Mouse (Mus musculus): Measurements from ENCODE around the gene Npas3.

Gene Npas3

DNA sequence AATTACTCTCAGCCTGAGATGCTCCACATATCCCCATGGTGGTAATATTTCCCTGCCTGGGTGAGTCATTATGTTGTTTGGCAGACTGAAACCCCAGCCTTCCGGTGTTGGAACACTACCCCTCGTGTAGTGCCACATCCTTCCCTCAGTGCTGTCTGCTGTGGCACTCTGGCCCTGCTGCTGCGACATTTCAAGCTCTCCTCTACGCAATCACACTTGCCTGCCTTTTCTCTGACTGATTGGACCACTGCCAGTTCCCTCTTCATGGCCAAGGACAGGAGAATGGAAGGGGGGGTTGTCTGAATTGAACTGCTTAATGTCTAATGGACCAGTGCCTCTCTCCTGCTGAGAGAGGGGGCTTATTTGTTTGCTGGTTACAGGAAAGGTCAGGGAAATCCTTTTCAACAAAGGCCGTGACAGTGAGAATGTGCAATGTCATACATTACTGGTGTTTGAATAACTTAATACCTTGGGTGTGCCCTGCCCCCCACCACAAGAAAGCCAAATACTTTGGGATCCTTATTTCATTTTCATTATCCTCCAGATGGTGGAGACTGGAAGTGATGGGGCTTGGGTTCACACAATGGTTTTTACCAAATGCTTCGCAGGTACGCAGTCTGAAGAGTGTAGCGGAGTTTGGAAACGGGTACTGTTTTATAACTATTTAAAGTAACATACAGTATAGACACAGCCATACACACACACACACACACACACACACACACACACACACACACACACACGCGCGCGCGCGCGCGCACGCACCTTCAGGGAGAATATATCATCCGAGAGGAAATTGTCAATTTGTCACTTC is 339.4 kb downstream of the Npas3 start:
- no peak for DNase-seq (ENCODE audit: low spot score)

DNA sequence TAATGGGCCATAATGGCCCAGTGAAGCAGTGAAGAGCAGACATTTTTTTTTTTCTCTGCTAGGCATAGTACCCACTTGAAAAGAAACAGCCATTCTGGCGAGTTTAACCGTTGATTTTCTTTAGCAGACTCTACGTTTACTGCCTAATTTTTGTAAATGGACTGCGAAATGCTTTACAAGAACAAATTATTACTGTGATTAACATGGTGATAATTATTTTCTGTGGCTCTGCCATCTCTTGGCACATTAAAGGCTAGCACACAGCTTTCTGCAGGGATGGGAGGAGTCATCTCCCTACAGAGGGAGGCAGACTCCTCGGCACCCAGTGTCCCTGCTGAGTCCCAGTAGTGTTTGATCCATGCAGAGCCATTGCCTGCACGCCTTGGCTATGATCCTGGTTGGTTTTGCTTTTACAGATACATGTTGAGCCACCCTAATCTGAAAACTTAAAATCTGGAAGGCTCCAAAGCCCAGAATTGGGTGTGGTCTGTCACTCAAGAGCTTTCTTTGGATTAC is 341.0 kb downstream of the Npas3 start:
- no peak for DNase-seq (ENCODE audit: low spot score)

DNA sequence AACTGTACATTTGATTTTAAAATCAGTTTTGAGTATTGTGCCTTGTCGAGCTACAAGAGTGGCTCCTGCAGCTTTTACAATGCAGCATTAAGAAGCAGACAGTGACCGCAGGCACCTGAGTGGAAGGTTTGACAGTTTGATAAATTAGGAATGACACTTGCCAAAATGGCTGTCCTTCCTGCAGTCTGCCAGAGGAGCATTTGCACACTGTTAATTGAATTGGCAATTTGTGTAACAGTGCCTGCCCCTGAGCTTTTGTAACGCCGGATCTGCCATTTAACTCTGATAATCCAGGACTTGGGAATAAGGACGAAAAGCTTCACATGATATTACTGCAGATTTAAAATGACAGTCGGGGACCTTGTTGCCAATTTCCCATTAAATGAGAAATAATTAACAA is 357.2 kb downstream of the Npas3 start:
- no peak for DNase-seq (ENCODE audit: low spot score)

DNA sequence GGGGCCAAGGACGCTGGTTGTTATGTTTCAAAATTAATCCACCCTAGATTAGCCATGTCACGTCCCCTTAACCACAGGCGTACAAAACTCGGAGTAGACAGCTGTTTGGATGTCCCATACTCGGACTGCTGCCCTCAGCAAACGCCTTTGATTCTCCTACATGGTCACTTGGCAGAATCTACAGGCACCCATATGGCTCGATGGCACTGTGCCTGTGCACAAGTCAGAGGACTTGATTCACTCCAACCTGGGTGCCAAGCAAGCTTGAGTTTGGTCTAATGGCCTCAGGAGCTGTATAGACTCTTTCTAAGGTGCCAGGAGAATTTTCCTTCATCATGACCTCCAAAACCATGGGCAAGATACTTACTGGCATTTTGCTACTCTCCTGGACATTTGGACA is 363.6 kb downstream of the Npas3 start:
- DNase-seq (ENCODE audit: low spot score): no peak

DNA sequence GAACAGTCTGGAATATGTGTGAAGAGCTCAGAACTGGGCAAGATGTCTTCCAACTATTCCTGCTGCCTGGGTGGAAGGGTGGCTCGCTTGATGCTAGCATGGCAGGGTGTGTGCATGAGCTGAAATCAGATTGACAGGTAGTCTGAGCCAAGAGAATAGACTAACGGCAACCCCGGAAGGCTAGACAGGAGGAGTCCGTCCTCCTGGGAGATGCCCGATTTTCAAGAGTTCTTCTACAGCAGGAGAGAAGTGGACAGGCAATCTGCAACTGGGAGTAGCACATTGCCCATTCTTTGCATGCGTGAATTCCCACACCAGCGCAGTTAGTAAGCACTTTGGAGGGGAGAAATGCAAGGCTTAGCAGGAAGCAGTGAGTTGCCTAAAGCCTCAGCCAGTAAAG is 372.8 kb downstream of the Npas3 start:
- DNase-seq (ENCODE audit: low spot score): no peak

DNA sequence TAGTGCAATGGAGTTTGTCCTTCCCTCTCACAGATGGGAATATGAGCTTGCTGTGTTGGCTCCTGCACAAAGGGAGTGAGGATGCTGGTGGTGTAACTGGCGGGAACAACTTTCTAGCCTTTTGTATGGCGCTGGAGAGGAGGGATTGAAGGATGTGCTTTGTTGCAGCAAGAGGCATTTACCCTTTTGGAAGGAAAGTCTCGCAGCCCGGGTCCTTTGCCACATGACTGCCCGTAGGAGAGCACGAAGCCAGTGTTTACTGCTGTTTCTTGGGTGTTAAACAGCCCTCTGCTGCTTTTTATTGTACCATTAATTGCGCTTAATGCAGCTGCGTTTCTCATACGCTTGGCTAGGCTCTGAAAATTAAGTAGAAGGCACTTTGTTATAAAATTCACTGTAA is 375.3 kb downstream of the Npas3 start:
- DNase-seq (ENCODE audit: low spot score): no peak

DNA sequence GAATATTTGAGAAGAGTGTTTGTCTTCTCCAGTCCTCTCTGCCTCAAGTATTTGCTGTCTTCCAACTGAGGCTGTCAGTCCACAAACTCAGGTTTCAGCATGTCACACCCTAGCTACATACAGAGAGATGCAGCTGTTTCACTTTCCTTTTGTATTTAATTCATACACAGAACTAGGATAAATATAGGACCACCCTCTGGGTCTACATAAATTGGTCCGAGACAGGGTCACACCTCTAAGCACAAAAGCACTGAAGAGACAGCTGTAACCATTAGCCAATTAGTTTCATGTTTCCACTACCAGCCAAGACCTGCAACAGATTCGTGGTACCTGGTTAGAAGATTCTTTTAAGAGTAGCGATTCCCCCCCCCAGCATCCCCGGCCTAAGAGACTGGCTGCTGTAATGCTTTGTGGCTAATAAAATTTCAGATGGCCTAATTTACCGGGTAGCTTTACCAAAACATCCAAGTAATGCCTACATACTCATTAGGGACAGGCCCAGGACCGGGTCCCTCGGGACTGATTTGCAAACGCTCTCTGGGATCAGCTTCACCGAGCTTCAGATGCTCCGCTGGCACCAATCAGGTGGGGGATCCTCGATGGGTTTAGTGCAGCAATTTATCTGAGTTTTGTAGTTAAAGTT is 376.0 kb downstream of the Npas3 start:
- DNase-seq (ENCODE audit: low spot score): no peak

DNA sequence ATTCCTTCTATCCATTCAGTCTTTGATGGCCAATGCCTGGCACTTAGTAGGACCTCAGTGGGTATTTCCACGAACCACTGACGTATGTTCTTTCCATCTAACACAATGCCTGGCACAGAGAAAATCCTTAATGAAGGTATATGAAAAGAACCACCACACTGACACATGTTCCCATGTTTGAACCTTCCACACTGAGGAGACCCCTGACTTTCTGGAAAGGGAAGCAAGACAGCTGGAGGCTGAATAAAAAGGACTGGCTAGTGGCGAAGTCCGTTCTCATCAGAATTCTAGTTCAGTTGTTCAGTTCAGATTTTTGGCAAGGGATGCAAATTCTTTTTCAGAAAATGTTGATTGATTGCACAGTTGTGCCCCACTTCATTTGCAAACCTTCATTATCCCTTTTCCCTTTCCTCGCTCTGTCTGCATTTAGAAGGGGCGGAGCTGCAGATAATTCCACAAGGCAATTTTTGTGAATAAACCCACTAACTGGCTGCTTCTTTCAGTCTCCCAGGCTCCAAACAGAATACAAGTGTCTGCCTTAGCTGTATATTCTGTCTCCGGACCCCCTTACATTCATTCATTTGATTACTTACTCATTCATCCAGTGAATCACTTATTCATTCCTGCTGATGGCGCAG is 381.1 kb downstream of the Npas3 start:
- DNase-seq (ENCODE audit: low spot score): no peak

DNA sequence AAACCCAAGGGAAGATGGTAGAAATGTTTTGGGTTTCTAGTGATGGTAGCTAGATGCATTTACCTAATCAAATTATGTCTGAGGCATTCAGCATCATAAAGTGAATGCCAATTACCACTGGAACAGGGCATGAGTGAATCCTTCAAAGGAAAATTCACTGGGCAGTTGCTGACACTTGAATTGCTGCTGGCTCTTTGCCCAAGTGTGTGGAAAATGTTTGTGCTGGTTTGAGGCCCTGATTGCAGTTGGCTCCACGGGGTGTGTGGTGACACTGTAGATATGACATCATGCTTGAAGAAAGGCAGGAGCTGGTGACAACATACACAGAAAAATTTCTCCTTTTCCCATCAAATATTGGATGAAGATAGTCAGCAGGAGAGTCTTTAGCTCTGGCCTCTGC is 382.1 kb downstream of the Npas3 start:
- DNase-seq (ENCODE audit: low spot score): no peak

DNA sequence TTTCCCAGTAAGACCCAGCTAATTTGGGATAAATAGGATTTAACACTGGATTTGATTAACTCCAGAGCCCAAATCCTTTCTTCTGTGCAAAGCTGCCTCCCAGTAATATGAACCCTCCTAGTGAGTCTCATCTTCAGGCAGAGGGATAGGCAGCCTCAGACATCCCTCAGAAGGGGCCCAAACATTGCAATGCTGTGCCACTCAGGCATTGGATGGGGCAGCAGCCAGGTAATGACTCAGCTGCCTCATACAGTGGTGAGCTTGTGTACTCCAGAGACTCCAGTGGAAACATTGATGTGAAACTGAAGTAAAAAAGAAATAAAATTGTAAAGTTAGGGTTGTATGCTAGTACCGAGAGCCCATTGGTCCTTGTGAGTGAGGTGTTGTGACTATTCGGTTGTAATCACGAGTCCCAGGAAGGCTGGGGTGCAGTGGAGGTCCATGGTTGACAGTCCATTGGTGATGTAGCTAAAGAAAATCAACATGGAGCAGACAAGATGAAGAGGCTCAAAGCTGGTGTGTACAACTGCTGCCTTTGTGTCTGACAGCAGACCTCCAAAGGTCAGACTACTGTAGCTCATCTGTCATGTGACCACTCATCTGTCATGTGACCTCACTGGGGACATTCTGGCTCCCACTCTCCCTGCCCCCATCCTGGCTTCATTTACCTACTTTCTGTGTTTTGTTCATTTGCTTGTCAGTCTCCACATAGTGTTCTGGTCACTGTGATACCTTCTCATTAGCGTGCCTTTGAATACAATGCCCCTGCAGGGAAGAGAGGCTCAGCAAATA is 383.0 kb downstream of the Npas3 start:
- no peak for DNase-seq (ENCODE audit: low spot score)

DNA sequence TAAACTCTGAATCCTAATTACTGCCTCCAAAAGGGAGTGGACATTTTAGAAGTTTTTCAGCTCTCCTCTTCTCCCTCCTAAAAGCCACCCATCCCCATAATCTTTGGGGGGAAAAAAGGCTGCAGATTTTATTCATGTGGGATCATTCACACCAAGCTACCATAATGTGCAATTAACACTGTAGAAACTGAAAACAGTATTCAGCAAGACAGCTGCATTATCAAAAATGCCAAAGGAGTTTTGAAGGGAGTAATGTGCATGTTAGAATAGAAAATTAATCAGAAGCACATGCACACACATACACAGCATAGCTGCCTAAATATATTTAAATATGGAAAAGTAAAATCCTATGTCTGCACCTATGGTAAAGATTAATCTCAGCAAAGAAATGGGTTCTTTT is 390.1 kb downstream of the Npas3 start:
- DNase-seq (ENCODE audit: low spot score): no peak

DNA sequence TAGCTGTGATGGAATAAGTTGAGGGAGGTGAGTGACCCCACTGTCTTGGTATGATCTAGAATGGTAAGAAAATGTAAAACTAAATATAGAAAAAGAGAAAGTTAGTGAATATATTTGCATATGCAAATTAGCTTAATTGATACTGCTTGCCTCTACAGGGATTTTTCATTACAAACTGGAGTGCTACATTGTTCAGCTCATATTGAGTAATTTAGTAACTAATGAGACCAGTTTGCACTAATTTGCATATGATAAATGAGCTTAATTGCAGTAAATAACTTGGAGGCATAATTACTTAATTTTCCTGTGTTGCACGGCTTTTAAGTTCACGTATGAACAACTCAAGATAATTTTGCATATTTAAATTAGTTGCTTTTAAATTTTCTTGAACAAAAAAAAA is 398.8 kb downstream of the Npas3 start:
- DNase-seq (ENCODE audit: low spot score): no peak

DNA sequence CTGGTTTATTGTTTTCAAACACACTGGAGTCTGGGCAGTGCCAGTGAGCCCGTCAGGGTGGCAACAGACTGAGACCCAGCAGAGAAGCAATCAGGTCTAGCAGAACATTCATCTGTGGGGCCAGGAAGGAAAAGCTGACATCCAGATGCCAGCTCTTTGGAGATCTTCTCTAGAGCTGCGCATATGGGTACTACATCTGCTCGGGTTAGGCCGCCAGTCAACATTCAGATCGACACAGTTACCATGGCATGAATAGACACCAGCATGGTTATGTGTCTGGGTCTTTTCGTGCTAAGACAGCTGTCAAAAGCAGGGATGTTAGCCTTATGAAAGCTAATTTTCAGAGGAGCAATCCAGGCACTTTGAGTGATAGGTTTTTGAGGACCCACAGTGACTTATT is 407.8 kb downstream of the Npas3 start:
- no peak for DNase-seq (ENCODE audit: low spot score)

DNA sequence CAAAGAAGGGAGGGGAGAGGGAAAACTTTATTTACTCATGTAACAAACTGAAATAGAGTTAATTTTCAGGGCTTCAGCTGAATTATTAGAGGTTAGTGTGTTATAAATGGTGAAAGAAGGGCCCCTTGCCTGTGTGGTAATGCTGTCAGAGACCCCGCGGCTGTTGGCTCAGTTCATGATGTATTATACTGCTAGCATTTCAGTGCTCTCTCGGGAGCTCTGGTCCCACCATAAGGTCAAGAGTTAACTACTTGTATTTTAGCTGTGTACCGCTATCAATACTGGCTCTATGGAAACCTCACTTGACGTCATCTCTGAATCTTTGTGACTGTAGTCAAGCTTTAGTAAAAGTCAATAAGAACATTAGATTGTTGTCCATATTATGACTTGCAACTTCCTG is 415.6 kb downstream of the Npas3 start:
- DNase-seq (ENCODE audit: low spot score): no peak

DNA sequence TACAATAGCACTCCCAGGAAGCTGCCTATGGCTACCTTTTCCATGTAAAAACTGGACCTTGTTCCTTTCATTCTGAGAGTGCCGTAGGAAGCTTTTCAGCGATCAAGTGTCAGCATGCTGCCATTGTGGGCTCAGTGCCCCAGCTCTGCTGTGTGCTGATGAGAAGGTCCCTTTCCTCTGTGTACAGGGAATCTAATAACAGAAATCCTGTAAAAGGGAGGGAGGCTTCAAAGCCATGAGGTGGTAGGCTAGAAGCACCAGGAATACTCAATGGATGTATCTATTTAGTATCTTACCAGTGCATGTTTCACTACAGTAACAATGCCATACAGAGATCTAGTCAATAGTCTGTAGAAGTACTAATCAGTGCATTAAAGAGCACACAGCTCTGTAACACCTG is 423.4 kb downstream of the Npas3 start:
- no peak for DNase-seq (ENCODE audit: low spot score)

DNA sequence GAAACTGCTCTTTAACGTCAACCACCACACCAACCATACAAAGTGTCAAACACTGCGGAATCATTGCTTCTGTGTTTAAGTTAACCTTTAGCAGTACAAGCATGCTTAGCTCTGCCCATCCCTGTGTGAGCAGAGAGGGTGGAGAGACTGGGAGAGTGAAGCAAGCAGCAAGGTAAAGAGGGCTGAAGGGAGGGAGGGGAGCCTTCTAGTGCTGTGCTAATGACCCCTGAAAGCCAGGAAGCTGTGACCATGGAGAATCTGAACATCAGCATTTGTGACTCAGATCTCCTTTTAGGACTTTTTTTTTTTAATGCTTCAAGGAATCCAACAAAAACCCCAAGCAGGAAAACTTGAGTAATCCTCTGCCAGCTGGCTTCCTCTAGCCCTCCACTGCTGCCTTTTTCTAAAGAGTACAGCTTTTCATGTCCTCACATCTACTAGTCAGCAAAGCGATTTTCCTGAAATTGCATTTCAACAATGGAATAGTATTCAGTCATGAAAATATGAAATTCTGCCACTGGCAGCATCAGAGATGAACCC is 428.7 kb downstream of the Npas3 start:
- no peak for DNase-seq (ENCODE audit: low spot score)

DNA sequence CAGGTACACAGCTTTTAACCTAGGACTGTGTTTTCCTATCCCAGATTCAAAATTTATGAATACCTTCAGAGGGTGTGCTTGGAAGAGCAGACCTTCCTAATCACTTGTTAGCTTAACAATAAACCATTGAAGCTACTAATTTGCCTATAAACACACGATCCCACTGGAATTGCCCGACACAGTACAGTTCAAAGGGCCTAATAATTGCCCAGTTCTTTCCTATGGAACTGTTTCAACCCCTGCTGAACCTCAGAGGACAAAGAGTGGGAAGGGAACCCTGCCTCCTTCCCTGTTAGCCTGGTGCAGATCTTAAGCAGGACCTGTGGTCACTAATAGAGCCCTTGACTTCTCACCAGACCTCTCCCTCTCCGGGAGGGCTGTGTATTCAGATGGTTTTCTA is 429.7 kb downstream of the Npas3 start:
- DNase-seq (ENCODE audit: low spot score): no peak

DNA sequence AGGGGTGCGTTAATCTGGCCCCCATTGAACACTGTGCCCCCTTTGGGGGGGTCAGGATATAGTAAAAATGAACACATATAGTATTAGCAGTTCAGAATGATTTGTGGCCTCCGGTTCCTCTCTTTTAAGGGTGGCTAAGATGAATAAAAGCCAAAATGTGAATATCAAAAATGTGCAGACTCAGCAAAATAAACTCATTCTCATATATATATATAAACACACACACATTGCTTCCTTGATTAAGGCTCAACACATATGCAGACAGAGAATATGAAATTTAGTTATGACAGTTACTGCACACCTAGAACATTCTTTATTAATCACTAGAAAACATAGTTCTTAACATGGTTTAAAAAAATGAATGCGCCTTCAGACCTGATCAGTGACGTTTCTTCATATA is 430.7 kb downstream of the Npas3 start:
- DNase-seq (ENCODE audit: low spot score): no peak

DNA sequence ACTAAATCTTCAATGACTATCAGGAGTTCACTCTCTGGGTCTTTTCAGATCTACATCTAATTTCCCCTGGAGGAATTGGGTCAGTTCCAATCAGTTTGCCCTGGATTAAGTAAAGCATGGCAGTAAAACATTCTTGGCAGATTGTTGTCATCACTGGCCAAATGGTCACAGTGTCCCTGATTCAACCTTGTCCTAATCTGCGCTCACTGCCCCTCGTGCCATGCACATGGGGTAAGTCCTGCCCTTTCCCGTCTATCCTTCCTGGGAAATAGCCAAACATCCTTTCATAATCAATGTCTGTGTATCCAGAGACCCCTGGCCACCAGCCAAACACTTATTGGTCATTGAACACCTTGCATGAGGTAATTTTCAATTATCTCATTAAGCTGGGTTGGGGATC is 432.0 kb downstream of the Npas3 start:
- peak; percentile 8 for DNase-seq (ENCODE audit: low spot score)

DNA sequence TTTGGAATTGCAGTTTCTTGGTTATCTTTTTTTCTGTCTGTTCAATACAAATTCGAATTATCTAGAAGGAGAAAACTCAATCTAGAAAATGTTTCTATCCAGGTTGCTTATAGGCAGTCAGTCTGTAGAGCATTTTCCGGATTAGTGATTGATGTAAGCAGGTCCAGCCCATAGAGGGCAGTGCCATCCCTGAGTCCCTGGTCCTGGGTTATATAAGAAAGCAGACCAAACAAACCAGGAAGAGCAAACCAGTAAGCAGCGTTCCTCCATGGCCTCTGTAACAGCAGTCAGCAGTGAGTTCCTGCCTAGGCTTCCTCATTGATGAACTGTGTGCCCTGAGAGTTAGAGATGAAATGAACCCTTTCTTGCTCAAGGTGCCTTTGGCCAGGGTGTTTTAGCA is 433.6 kb downstream of the Npas3 start:
- no peak for DNase-seq (ENCODE audit: low spot score)

DNA sequence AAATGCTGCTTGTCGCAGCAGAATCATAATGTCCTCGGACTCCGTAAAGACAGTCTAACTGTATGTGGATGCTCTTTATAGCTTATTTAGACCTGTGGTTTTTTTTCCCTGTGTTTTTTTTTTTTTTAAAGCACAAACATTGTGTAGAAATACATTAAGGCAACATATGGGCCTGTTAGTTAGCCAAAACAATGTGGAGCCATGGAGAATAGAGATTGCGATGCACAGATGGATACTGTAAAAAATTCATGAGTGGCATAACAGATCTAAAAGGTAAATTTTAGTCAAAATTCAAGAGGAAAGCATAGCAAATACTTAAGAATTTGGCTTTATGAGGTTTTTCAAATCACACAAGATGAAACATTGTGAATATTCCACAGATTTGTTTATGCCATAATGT is 444.0 kb downstream of the Npas3 start:
- no peak for DNase-seq (ENCODE audit: low spot score)

DNA sequence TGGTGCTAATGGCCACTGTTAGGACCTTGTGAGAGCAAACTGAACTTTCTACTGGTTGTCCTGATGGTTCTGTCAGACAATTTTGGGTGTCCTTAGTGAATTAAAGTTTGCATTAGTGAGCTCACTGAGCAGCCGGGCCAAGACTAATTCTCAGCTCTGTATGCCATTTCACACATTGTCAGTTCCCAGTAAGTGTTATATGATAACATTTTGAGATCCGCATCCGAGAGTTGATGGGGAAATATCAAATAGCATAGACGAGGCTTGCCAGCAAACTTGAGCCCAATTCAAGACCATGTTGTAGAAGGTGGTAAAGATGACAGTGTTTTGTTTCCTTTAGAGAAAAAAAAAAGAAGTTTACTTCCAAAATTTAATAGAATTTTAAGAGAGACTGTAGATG is 445.9 kb downstream of the Npas3 start:
- DNase-seq (ENCODE audit: low spot score): no peak

All from testis, postnatal 14 days (tissue).